Mouse (Mus musculus): ENCODE measurements around the gene Enox1. TPM values are rescaled to one million over a fixed set of nuclear protein-coding genes. Genes with fewer than 3 reads are reported as not detected.
"Not testable (repeated sequence)": the region's sequence is repeated elsewhere in the genome, so short reads cannot be mapped to it uniquely, and the experiment has no call there.

Enox1 gene
- polyA plus RNA-seq (2016; fragmentation: Nextera tagmentation; extraction: Ambion mirVana), result 9.7 and 14.4 TPM in 2 replicates

DNA sequence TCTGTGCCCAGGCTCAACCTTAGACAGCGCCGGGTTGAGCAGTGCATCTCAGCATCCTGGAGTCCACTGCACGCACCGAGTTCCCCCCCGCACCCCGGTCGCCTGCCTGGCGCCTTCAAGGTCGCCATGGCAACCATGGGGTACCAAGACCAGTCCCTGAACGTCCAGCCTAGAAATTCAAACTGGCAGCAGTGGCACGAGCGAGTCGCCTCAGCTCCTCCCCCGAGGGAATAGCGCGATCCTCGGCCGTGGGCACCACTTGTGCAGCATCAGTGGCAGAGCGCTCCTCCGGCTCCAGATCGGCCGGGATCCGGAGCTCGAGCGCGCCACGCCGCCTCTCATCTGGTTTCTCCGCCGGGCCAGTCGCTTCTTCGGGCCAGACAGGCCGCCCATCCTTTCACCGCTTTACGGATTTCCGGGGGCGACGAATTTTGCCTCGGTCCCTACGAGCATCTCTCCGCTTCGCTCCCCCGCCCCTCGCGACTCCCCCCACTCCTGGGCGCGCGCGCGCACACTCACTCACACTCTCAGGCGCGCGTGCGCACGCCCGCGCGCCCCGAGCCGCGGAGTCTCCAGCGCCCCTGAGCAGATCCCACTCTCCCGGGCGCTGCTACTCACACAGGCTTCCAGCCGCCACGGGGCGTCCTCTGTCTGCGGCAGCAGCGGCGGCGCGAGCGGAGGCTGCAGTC is at the start of gene Enox1:
Enox1 (plus strand) TSS at position 542 of the 689 bp plus-strand sequence.
- Histone ChIP-seq H3K27ac (replicated peaks) (peak within 1 kb of the TSS; percentile 88), H3K27me3 (ENCODE audit: low read depth, poor library complexity, severe bottlenecking) (peaks cover 22% of the 10 kb centered on the region), H3K4me3 (peak within 1 kb of the TSS; percentile 85), H3K4me1 (peaks cover 35% of the 10 kb centered on the region), H3K36me3 (no peaks in the 10 kb centered on the region), H3K9me3 (replicated peaks) (no peaks in the 10 kb centered on the region)
- under 1% methylated on average over 73 of the region's 73 CpGs for WGBS
- peak; percentile 89 for DNase-seq (ENCODE audit: low spot score)

GRCm38 (mm10) chr14:77110622-77111021 is 45.9 kb upstream of the Enox1 start:
- not testable (repeated sequence) for DNase-seq (ENCODE audit: low spot score); H3K4me3 ChIP-seq; H3K36me3 ChIP-seq; H3K9me3 ChIP-seq (replicated peaks); H3K4me1 ChIP-seq; H3K27ac ChIP-seq (replicated peaks); H3K27me3 ChIP-seq (ENCODE audit: low read depth, poor library complexity, severe bottlenecking)
- 91% methylated on average over 5 of the region's 5 CpGs for WGBS

GRCm38 (mm10) chr14:77130612-77131011 is 26.0 kb upstream of the Enox1 start:
- no peak for DNase-seq (ENCODE audit: low spot score)

DNA sequence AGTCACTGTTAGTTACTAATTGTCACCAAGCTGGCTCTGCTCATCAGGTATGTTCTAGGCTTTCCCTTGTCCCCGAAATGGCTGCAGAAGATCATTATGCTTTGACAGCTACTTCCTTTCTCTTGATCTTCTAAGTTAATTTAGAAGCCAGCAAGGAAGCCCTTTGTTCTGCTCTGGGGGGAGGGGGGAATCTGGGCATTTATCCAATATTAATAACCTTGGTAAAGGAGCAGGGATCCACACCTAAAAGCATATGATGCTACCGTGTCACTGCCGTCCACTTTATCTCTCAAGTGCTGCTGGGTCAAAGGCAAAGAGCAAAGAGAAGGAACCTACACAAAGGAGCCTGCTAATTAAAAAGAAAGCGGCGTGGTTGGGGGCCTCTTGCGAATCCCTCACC is 19.6 kb upstream of the Enox1 start:
- H3K4me1 ChIP-seq, result 0 out of 2 replicates have a peak, but pooled peaks cover 3% of the 10 kb centered on the region

More at GRCm38 (mm10) chr14:77130612-77131011, 26.0 kb upstream of the Enox1 start:
- no peaks in the 10 kb centered on the region for H3K4me1 ChIP-seq
- no peak overlapping the region for H3K4me3 ChIP-seq
- WGBS, result 92% methylated on average over 5 of the region's 5 CpGs
- H3K9me3 ChIP-seq (replicated peaks), result no peaks in the 10 kb centered on the region
- H3K27ac ChIP-seq (replicated peaks), result no peak overlapping the region
- H3K27me3 ChIP-seq (ENCODE audit: low read depth, poor library complexity, severe bottlenecking), result no peaks in the 10 kb centered on the region
- H3K36me3 ChIP-seq, result no peaks in the 10 kb centered on the region

DNA sequence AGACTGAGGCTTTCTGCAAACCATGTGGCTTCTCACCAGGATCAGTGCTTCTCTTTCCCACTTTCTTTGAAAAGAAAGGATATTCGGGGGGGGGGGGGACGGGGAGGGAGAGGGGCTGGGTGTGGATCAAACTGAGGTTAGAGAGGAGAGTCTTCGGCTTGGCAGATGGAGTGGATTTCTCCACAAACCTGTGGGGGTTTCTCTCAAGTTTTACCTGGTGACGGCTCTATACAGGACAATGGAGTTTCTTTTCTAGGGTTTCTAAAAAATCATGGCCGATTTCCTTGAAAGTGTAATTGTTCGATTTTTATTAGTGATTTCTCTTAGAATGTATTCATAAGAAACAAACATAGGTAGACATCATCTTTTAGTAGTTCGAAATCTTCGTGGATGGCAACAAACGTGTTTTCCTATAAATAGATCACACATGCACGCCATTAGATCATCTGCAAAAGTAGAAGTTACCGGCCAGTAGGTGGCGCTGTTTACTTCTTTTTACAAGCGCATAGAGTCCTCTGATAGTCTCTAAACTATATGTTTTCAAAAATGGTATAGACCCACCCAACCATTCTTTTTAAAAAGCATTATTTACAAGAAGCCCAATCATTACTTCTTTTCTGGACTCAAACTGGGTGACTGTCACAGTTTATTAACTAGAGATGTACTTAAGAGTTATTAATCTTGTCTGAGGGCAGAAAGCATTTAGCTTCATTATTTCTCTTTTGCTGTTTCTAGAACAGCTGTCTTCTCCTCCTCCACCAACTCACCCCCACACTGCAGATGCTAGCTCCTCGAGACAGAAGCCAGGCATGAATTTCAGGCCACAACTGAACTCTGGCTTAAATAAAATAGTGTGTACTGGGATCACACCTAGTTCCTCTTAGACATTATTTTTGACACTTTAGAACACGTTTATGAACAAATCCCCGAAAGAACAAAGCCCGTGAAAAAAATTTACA is 15.0 kb upstream of the Enox1 start:
- no peaks in the 10 kb centered on the region for H3K9me3 ChIP-seq (replicated peaks)
- 40% methylated on average over 17 of the region's 17 CpGs for WGBS
- 0 out of 2 replicates have a peak, but pooled peaks cover 3% of the 10 kb centered on the region for H3K4me1 ChIP-seq
- H3K36me3 ChIP-seq, result no peaks in the 10 kb centered on the region
- H3K4me3 ChIP-seq, result no peak overlapping the region
- no peaks in the 10 kb centered on the region for H3K27me3 ChIP-seq (ENCODE audit: low read depth, poor library complexity, severe bottlenecking)
- no peak overlapping the region for H3K27ac ChIP-seq (replicated peaks)
- DNase-seq (ENCODE audit: low spot score), result peak; percentile 72

More for the DNA sequence above, 19.6 kb upstream of the Enox1 start:
- H3K36me3 ChIP-seq, result no peaks in the 10 kb centered on the region
- WGBS, result 82% methylated on average over 6 of the region's 6 CpGs
- H3K27me3 ChIP-seq (ENCODE audit: low read depth, poor library complexity, severe bottlenecking), result no peaks in the 10 kb centered on the region
- H3K9me3 ChIP-seq (replicated peaks), result no peaks in the 10 kb centered on the region
- no peak for DNase-seq (ENCODE audit: low spot score)
- H3K27ac ChIP-seq (replicated peaks), result no peak overlapping the region
- H3K4me3 ChIP-seq, result no peak overlapping the region

GRCm38 (mm10) chr14:77145103-77145502 is 11.5 kb upstream of the Enox1 start:
- no peaks in the 10 kb centered on the region for H3K9me3 ChIP-seq (replicated peaks)
- DNase-seq (ENCODE audit: low spot score), result no peak
- H3K27ac ChIP-seq (replicated peaks), result no peak overlapping the region
- no peaks in the 10 kb centered on the region for H3K4me1 ChIP-seq
- H3K4me3 ChIP-seq, result no peak overlapping the region
- 88% methylated on average over 4 of the region's 4 CpGs for WGBS
- H3K36me3 ChIP-seq, result no peaks in the 10 kb centered on the region
- H3K27me3 ChIP-seq (ENCODE audit: low read depth, poor library complexity, severe bottlenecking), result no peaks in the 10 kb centered on the region

DNA sequence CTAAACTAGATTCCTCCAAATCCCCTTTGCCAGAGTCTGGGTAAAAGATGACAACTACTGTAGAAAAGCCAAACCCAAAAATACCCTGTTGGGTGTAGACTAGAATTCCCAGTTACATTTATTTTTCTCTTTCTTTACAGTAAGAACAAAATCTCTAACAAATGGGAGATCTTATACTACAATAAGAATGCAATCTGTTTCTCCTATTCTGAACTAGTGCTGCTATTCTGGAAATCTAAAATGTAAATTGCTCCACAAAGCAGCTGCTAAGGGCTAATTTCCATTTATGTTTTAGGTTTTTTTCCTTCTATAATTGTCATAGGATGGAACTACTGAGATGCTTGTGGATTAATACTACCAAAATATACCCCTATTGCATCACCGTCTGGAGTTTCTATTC is 8.9 kb upstream of the Enox1 start:
- H3K27ac ChIP-seq (replicated peaks), result no peak overlapping the region
- no peaks in the 10 kb centered on the region for H3K36me3 ChIP-seq
- H3K4me1 ChIP-seq, result no peaks in the 10 kb centered on the region
- H3K4me3 ChIP-seq, result no peak overlapping the region
- no peaks in the 10 kb centered on the region for H3K9me3 ChIP-seq (replicated peaks)
- H3K27me3 ChIP-seq (ENCODE audit: low read depth, poor library complexity, severe bottlenecking), result no peaks in the 10 kb centered on the region
- 96% methylated on average over 1 of the region's 1 CpGs for WGBS
- DNase-seq (ENCODE audit: low spot score), result no peak

- peaks cover 2% of the 10 kb centered on the region for H3K4me1 ChIP-seq
- peaks cover 18% of the 10 kb centered on the region for H3K27me3 ChIP-seq (ENCODE audit: low read depth, poor library complexity, severe bottlenecking)
- WGBS, result 74% methylated on average over 6 of the region's 6 CpGs
- no peak overlapping the region for H3K4me3 ChIP-seq
- no peaks in the 10 kb centered on the region for H3K36me3 ChIP-seq
- H3K27ac ChIP-seq (replicated peaks), result no peak overlapping the region
- no peak for DNase-seq (ENCODE audit: low spot score)
- no peaks in the 10 kb centered on the region for H3K9me3 ChIP-seq (replicated peaks)
These were observed 6.0 kb upstream of the Enox1 start for GRCm38 (mm10) chr14:77150556-77150955.

DNA sequence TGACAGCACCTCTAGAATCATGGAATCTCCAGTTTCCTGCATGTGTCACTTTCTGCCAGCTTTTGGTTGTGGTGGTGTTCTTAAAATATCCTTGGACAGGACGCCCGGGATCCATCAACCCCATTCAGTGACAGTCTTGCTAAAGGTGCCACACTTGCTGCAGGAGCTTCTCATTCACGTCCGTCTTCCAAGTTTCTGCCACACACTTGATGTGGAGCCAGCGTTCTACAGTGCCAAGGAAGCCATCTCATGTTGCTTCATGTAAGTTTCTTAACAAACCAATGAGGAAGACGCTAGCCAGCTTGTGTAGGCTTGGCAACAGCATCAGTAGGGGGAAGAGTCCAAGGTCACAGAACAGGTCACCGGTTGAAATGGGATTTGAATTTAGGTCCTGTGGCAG is 5.1 kb upstream of the Enox1 start:
- H3K27me3 ChIP-seq (ENCODE audit: low read depth, poor library complexity, severe bottlenecking), result peaks cover 22% of the 10 kb centered on the region
- H3K4me1 ChIP-seq, result peaks cover 11% of the 10 kb centered on the region
- no peak overlapping the region for H3K27ac ChIP-seq (replicated peaks)
- H3K36me3 ChIP-seq, result no peaks in the 10 kb centered on the region
- no peaks in the 10 kb centered on the region for H3K9me3 ChIP-seq (replicated peaks)
- no peak for DNase-seq (ENCODE audit: low spot score)
- no peak overlapping the region for H3K4me3 ChIP-seq
- 90% methylated on average over 7 of the region's 7 CpGs for WGBS

GRCm38 (mm10) chr14:77156911-77157504 is 445 bp downstream of the Enox1 start:
- under 1% methylated on average over 62 of the region's 64 CpGs for WGBS

GRCm38 (mm10) chr14:77157505-77157911 is 945 bp downstream of the Enox1 start:
- Histone ChIP-seq H3K36me3 (no peaks in the 10 kb centered on the region), H3K9me3 (replicated peaks) (no peaks in the 10 kb centered on the region), H3K27me3 (ENCODE audit: low read depth, poor library complexity, severe bottlenecking) (peaks cover 22% of the 10 kb centered on the region), H3K4me1 (peaks cover 35% of the 10 kb centered on the region), H3K4me3 (peak overlapping the region; percentile 85), H3K27ac (replicated peaks) (peak overlapping the region; percentile 88)
- peak; percentile 75 for DNase-seq (ENCODE audit: low spot score)
- WGBS, result 2% methylated on average over 31 of the region's 31 CpGs

More at GRCm38 (mm10) chr14:77156911-77157504, 445 bp downstream of the Enox1 start:
- DNase-seq (ENCODE audit: low spot score), result no peak
- Histone ChIP-seq H3K27me3 (ENCODE audit: low read depth, poor library complexity, severe bottlenecking) (peaks cover 22% of the 10 kb centered on the region), H3K9me3 (replicated peaks) (no peaks in the 10 kb centered on the region), H3K27ac (replicated peaks) (peak overlapping the region; percentile 88), H3K4me3 (peak overlapping the region; percentile 85), H3K4me1 (peaks cover 35% of the 10 kb centered on the region), H3K36me3 (no peaks in the 10 kb centered on the region)

DNA sequence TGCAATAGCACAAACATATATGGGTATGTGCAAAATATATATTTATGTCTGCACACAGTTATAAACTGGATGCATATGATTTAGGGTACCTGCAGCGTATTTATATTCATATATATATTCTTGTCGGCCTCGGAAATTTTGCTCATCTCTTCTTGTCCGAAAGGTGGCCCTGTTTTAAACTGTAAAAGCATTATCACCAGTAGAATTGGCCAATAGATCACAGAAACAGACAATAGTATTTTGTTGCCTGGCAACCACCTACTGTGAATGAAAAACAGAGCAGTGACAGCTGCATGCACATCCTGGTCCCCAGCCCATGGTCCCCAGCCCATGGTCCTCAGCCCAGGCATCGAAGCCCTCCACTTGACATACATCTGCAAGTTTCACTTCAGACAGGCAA is 2.8 kb downstream of the Enox1 start:
- Histone ChIP-seq H3K9me3 (replicated peaks) (no peaks in the 10 kb centered on the region), H3K27ac (replicated peaks) (no peak overlapping the region), H3K27me3 (ENCODE audit: low read depth, poor library complexity, severe bottlenecking) (peaks cover 15% of the 10 kb centered on the region), H3K4me3 (no peak overlapping the region), H3K36me3 (no peaks in the 10 kb centered on the region), H3K4me1 (peaks cover 35% of the 10 kb centered on the region)
- WGBS, result 88% methylated on average over 5 of the region's 5 CpGs
- DNase-seq (ENCODE audit: low spot score), result no peak

Measured in midbrain, embryonic 10.5 days (tissue).